Mouse (Mus musculus): ENCODE measurements around the gene Pif1. TPM values are rescaled to one million over a fixed set of nuclear protein-coding genes. Genes with fewer than 3 reads are reported as not detected.
A peak's percentile ranks its signal among the peaks of the same experiment; 100 is the strongest.

Gene Pif1
- total and polyA plus RNA-seq, 3 experiments = 11.2 to 14.5 (median 12.2) TPM

DNA sequence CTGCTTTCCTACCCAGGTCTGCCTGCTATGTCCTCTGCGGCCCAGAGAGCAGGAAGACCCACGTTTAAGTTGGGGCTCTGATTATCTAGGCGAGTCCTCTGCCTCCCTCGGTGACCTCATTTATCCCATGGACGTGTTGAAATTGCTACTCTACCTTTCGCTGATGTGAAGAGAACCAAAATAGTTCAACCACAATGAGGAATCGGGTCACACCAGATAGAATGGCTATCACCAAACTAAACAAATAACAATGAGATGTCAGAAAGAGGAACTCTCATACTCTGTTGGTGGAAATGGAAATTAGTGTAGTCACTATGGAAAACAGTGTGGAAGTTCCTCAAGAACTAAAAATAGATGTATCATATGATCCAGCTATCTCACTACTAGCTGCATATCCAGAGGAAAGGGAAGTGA is 44.8 kb upstream of the Pif1 start:
- in situ Hi-C loops (cut with MboI; ENCODE audit: low pct_ligation_motif_present, low pct_unique_long_range_greater_than_20kb, low sequenced_read_pairs) (no loop called here), dilution Hi-C loops (cut with MboI; ENCODE audit: extremely low pct_ligation_motif_present, extremely low pct_unique_long_range_greater_than_20kb, low sequenced_read_pairs) (no loop called here)
- H3K36me3 ChIP-seq (replicated peaks in 1 of 2; ENCODE audit: control insufficient read depth in 1 of 2, insufficient read depth in 1 of 2, low read length in 1 of 2) = no peaks in the 10 kb centered on the region
- DNase-seq (ENCODE audit: extremely low read depth) = peak; percentile 88
- peak overlapping the region; percentile 99 for H3K27ac ChIP-seq (ENCODE audit: insufficient read depth, low read depth)
- TF ChIP-seq RAD21 (IDR thresholded peaks at IDR 0.05; ENCODE audit: low read depth, low read length) (no peak), CTCF (conservative IDR thresholded peaks at IDR 0.05 in 1 of 2, IDR thresholded peaks at IDR 0.05 in 1 of 2; ENCODE audit: low read depth in 2 of 2, low read length in 2 of 2) (no peak), BHLHE40 (IDR thresholded peaks at IDR 0.05; ENCODE audit: low read depth, low read length) (peak; percentile 69), ETS1 (conservative IDR thresholded peaks at IDR 0.05; ENCODE audit: low read depth, low read length) (peak; percentile 76; the same call in 1 of the 2 replicates), ZNF384 (IDR thresholded peaks at IDR 0.05; ENCODE audit: low read depth, low read length) (no peak), EP300 (IDR thresholded peaks at IDR 0.05; ENCODE audit: low read length) (peak; percentile 84), MEF2A (IDR thresholded peaks at IDR 0.05; ENCODE audit: borderline replicate concordance, low read depth, low read length) (peak; percentile 94), SMC3 (IDR thresholded peaks at IDR 0.05; ENCODE audit: low read depth, low read length) (no peak), CHD2 (IDR thresholded peaks at IDR 0.05; ENCODE audit: low read length) (no peak), USF2 (conservative IDR thresholded peaks at IDR 0.05; ENCODE audit: low read depth, low read length) (no peak), ZC3H11A (IDR thresholded peaks at IDR 0.05; ENCODE audit: low read depth, low read length) (no peak), POLR2A (IDR thresholded peaks at IDR 0.05; ENCODE audit: low read depth, low read length) (no peak; the same call in 1 of the 2 replicates), TBP (conservative IDR thresholded peaks at IDR 0.05; ENCODE audit: low read depth, low read length) (no peak), JUND (conservative IDR thresholded peaks at IDR 0.05; ENCODE audit: low read depth, low read length) (0 out of 2 replicates have a peak, but pooled peaks have one; percentile 28), ZMIZ1 (IDR thresholded peaks at IDR 0.05; ENCODE audit: low read depth, low read length) (no peak), RCOR1 (conservative IDR thresholded peaks at IDR 0.05; ENCODE audit: low read depth, low read length) (no peak), MAFK (IDR thresholded peaks at IDR 0.05; ENCODE audit: insufficient replicate concordance, low read length) (no peak), ZKSCAN1 (IDR thresholded peaks at IDR 0.05; ENCODE audit: borderline replicate concordance, low read depth, low read length) (no peak), MYC (IDR thresholded peaks at IDR 0.05; ENCODE audit: low read depth, low read length) (no peak), TCF12 (IDR thresholded peaks at IDR 0.05; ENCODE audit: low read depth, low read length) (peak; percentile 32; the same call in 1 of the 2 replicates), HCFC1 (IDR thresholded peaks at IDR 0.05; ENCODE audit: low read depth, low read length) (no peak), ELF1 (IDR thresholded peaks at IDR 0.05; ENCODE audit: low read depth, low read length) (no peak), MAX (IDR thresholded peaks at IDR 0.05; ENCODE audit: low read length) (no peak), POLR2AphosphoS2 (IDR thresholded peaks at IDR 0.05; ENCODE audit: low read depth, low read length) (no peak), E2F4 (IDR thresholded peaks at IDR 0.05; ENCODE audit: insufficient replicate concordance, low read depth, low read length) (no peak), JUN (IDR thresholded peaks at IDR 0.05; ENCODE audit: insufficient read depth, low read depth, low read length) (peak; percentile 43), SIN3A (IDR thresholded peaks at IDR 0.05; ENCODE audit: low read length) (no peak), USF1 (IDR thresholded peaks at IDR 0.05; ENCODE audit: low read depth, low read length) (no peak), NELFE (IDR thresholded peaks at IDR 0.05; ENCODE audit: low read depth, low read length) (no peak), MXI1 (IDR thresholded peaks at IDR 0.05; ENCODE audit: low read depth, low read length) (no peak), MAZ (IDR thresholded peaks at IDR 0.05; ENCODE audit: low read depth, low read length) (no peak), KAT2A (IDR thresholded peaks at IDR 0.05; ENCODE audit: insufficient replicate concordance, low read length) (no peak), PAX5 (IDR thresholded peaks at IDR 0.05; ENCODE audit: low read length) (no peak), NRF1 (IDR thresholded peaks at IDR 0.05; ENCODE audit: low read depth, low read length) (no peak), UBTF (IDR thresholded peaks at IDR 0.05; ENCODE audit: low read depth, low read length) (no peak), IRF4 (IDR thresholded peaks at IDR 0.05; ENCODE audit: low read depth, low read length) (peak; percentile 36; the same call in 1 of the 2 replicates), CHD1 (IDR thresholded peaks at IDR 0.05; ENCODE audit: low read depth, low read length) (no peak), GABPA (IDR thresholded peaks at IDR 0.05; ENCODE audit: insufficient replicate concordance, low read depth, low read length) (no peak)
- no peaks in the 10 kb centered on the region for H3K79me2 ChIP-seq (replicated peaks; ENCODE audit: control insufficient read depth, extremely low read depth, insufficient read depth, poor library complexity, severe bottlenecking)
- H3K4me2 ChIP-seq (ENCODE audit: insufficient read depth, low read depth, poor library complexity, severe bottlenecking) = peak overlapping the region; percentile 60
- peak overlapping the region; percentile 58 for H3K9ac ChIP-seq (ENCODE audit: insufficient read depth, low read depth)
- peaks cover 20 to 74% of the 10 kb centered on the region in 2 experiments for H3K4me1 ChIP-seq (ENCODE audit: control insufficient read depth in 1 of 2, insufficient read depth in 2 of 2)
- no peaks in the 10 kb centered on the region for H3K27me3 ChIP-seq (replicated peaks)
- H3K9me3 ChIP-seq (replicated peaks; ENCODE audit: low read length) = no peaks in the 10 kb centered on the region
- peak overlapping the region in 1 of 3 experiments; percentile 25 for H3K4me3 ChIP-seq (replicated peaks in 1 of 3; ENCODE audit: low read depth in 2 of 3, low read length in 2 of 3, poor library complexity in 1 of 3)
